Mouse (Mus musculus): Measurements from ENCODE around the gene Mlec. TPM values are rescaled to one million over a fixed set of nuclear protein-coding genes. Genes with fewer than 3 reads are reported as not detected.

The Mlec gene
- polyA plus RNA-seq (2015; fragmentation: Nextera tagmentation; extraction: Ambion mirVana): 23.7 and 29.6 TPM in 2 replicates

GRCm38 (mm10) chr5:115158040-115158983 is at the start of gene Mlec:
Gene Mlec, minus strand, starts transcription at chr5:115158179.
- H3K4me1 ChIP-seq (replicated peaks): peaks cover 75% of the 10 kb centered on the region

GRCm38 (mm10) chr5:115207244-115207643 is 49.3 kb upstream of the Mlec start:
- no peak overlapping the region for H3K4me2 ChIP-seq
- H3K4me1 ChIP-seq (replicated peaks): 0 out of 2 replicates have a peak, but pooled peaks cover 11% of the 10 kb centered on the region
- H3K9ac ChIP-seq: no peak overlapping the region
- H3K27ac ChIP-seq (replicated peaks): no peak overlapping the region
- 48% methylated on average over 5 of the region's 5 CpGs for WGBS (ENCODE audit: insufficient replicate concordance)
- H3K36me3 ChIP-seq (replicated peaks): no peaks in the 10 kb centered on the region
- H3K9me3 ChIP-seq (replicated peaks): no peaks in the 10 kb centered on the region
- H3K4me3 ChIP-seq (replicated peaks): no peak overlapping the region
- ATAC-seq (ENCODE audit: insufficient read depth): no peak
- peaks cover 69% of the 10 kb centered on the region for H3K27me3 ChIP-seq

More at GRCm38 (mm10) chr5:115158040-115158983, at the start of gene Mlec:
- under 1% methylated on average over 74 of the region's 78 CpGs for WGBS (ENCODE audit: insufficient replicate concordance)
- Histone ChIP-seq H3K4me2 (peak within 1 kb of the TSS; percentile 99), H3K36me3 (replicated peaks) (no peaks in the 10 kb centered on the region), H3K27me3 (no peaks in the 10 kb centered on the region), H3K27ac (replicated peaks) (peak within 1 kb of the TSS; percentile 82), H3K9me3 (replicated peaks) (no peaks in the 10 kb centered on the region), H3K4me3 (replicated peaks) (peak within 1 kb of the TSS; percentile 89), H3K9ac (peak within 1 kb of the TSS; percentile 94)
- peak; percentile 96 for ATAC-seq (ENCODE audit: insufficient read depth)

- peak overlapping the region; percentile 48 for H3K4me2 ChIP-seq
- 0 out of 2 replicates have a peak, but pooled peaks cover 11% of the 10 kb centered on the region for H3K4me1 ChIP-seq (replicated peaks)
- H3K4me3 ChIP-seq (replicated peaks): peak overlapping the region; percentile 15; the same call in 1 of the 2 replicates
- no peaks in the 10 kb centered on the region for H3K36me3 ChIP-seq (replicated peaks)
- no peak overlapping the region for H3K27ac ChIP-seq (replicated peaks)
- no peak for ATAC-seq (ENCODE audit: insufficient read depth)
- 6% methylated on average over 31 of the region's 31 CpGs for WGBS (ENCODE audit: insufficient replicate concordance)
- no peak overlapping the region for H3K9ac ChIP-seq
- peaks cover 63% of the 10 kb centered on the region for H3K27me3 ChIP-seq
- no peaks in the 10 kb centered on the region for H3K9me3 ChIP-seq (replicated peaks)
These were observed 46.8 kb upstream of the Mlec start for GRCm38 (mm10) chr5:115204562-115205311.

GRCm38 (mm10) chr5:115203735-115204561 is 46.0 kb upstream of the Mlec start:
- no peak for ATAC-seq (ENCODE audit: insufficient read depth)
- Histone ChIP-seq H3K9ac (no peak overlapping the region), H3K4me1 (replicated peaks) (0 out of 2 replicates have a peak, but pooled peaks cover 11% of the 10 kb centered on the region), H3K4me3 (replicated peaks) (0 out of 2 replicates have a peak overlapping the region, but pooled peaks have one; percentile 15), H3K4me2 (peak overlapping the region; percentile 48), H3K27ac (replicated peaks) (no peak overlapping the region), H3K36me3 (replicated peaks) (no peaks in the 10 kb centered on the region), H3K9me3 (replicated peaks) (no peaks in the 10 kb centered on the region), H3K27me3 (peaks cover 67% of the 10 kb centered on the region)
- WGBS (ENCODE audit: insufficient replicate concordance): 6% methylated on average over 23 of the region's 23 CpGs

GRCm38 (mm10) chr5:115194626-115195221 is 36.7 kb upstream of the Mlec start:
- H3K27ac ChIP-seq (replicated peaks): no peak overlapping the region
- peaks cover 84% of the 10 kb centered on the region for H3K27me3 ChIP-seq
- H3K4me2 ChIP-seq: peak overlapping the region; percentile 77
- no peaks in the 10 kb centered on the region for H3K9me3 ChIP-seq (replicated peaks)
- no peak overlapping the region for H3K9ac ChIP-seq
- peaks cover 18% of the 10 kb centered on the region for H3K4me1 ChIP-seq (replicated peaks)
- 7% methylated on average over 12 of the region's 12 CpGs for WGBS (ENCODE audit: insufficient replicate concordance)
- H3K36me3 ChIP-seq (replicated peaks): no peaks in the 10 kb centered on the region
- no peak for ATAC-seq (ENCODE audit: insufficient read depth)
- peak overlapping the region; percentile 50; the same call in 1 of the 2 replicates for H3K4me3 ChIP-seq (replicated peaks)

GRCm38 (mm10) chr5:115193669-115194625 is 36.0 kb upstream of the Mlec start, which contains the start of gene Cabp1:
Gene Cabp1, minus strand, starts transcription at chr5:115194381.
- WGBS (ENCODE audit: insufficient replicate concordance): under 1% methylated on average over 106 of the region's 116 CpGs
- Histone ChIP-seq H3K36me3 (replicated peaks) (no peaks in the 10 kb centered on the region), H3K27me3 (peaks cover 88% of the 10 kb centered on the region), H3K4me2 (peak within 1 kb of the TSS; percentile 77), H3K9ac (no peak within 1 kb of the TSS), H3K4me3 (replicated peaks) (peak within 1 kb of the TSS; percentile 50), H3K27ac (replicated peaks) (no peak within 1 kb of the TSS), H3K9me3 (replicated peaks) (no peaks in the 10 kb centered on the region), H3K4me1 (replicated peaks) (peaks cover 18% of the 10 kb centered on the region)
- peak; percentile 22; the same call in 1 of the 2 replicates for ATAC-seq (ENCODE audit: insufficient read depth)

GRCm38 (mm10) chr5:115193226-115193625 is 35.2 kb upstream of the Mlec start:
- Histone ChIP-seq H3K27me3 (peaks cover 93% of the 10 kb centered on the region), H3K9ac (no peak overlapping the region), H3K27ac (replicated peaks) (no peak overlapping the region), H3K4me1 (replicated peaks) (peaks cover 18% of the 10 kb centered on the region), H3K9me3 (replicated peaks) (no peaks in the 10 kb centered on the region), H3K36me3 (replicated peaks) (no peaks in the 10 kb centered on the region), H3K4me3 (replicated peaks) (peak overlapping the region; percentile 50), H3K4me2 (peak overlapping the region; percentile 77)
- under 1% methylated on average over 34 of the region's 34 CpGs for WGBS (ENCODE audit: insufficient replicate concordance)
- peak; percentile 25; the same call in 1 of the 2 replicates for ATAC-seq (ENCODE audit: insufficient read depth)

GRCm38 (mm10) chr5:115192828-115193195 is 34.8 kb upstream of the Mlec start:
- Histone ChIP-seq H3K9me3 (replicated peaks) (no peaks in the 10 kb centered on the region), H3K9ac (no peak overlapping the region), H3K27me3 (peaks cover 95% of the 10 kb centered on the region), H3K36me3 (replicated peaks) (no peaks in the 10 kb centered on the region), H3K4me2 (no peak overlapping the region), H3K27ac (replicated peaks) (no peak overlapping the region), H3K4me1 (replicated peaks) (peaks cover 20% of the 10 kb centered on the region), H3K4me3 (replicated peaks) (no peak overlapping the region)
- WGBS (ENCODE audit: insufficient replicate concordance): 7% methylated on average over 7 of the region's 7 CpGs
- no peak for ATAC-seq (ENCODE audit: insufficient read depth)

Measured in liver, embryonic 15.5 days (tissue).